Mouse (Mus musculus): ENCODE data around the gene Epha1.

- TF ChIP-seq EP300 (IDR thresholded peaks at IDR 0.05; ENCODE audit: low read depth) (no peak), CTCF (IDR thresholded peaks at IDR 0.05; ENCODE audit: low read depth) (peak; percentile 80)
Measured at GRCm38 (mm10) chr6:42380416-42381144, 7.5 kb upstream of the Epha1 start.
